Mouse (Mus musculus): Measurements from ENCODE around the gene Ice1. TPM values are rescaled to one million over a fixed set of nuclear protein-coding genes. Genes with fewer than 3 reads are reported as not detected.

Ice1 gene
- polyA plus RNA-seq, 1 experiment from 2014 or later: 16.0 TPM

Other genes starting within 250 kb of the Ice1 start
- 0.81 and 0.83 TPM in 2 replicates for gene Adamts16, start 204.2 kb upstream of the Ice1 start, polyA plus RNA-seq (2015; fragmentation: Nextera tagmentation; extraction: Ambion mirVana)